Mouse (Mus musculus): Measurements from ENCODE around the gene 4930470P17Rik. TPM values are rescaled to one million over a fixed set of nuclear protein-coding genes. Genes with fewer than 3 reads are reported as not detected.

Gene 4930470P17Rik
- total RNA-seq, 2 experiments from 2014 or later = not detected

DNA sequence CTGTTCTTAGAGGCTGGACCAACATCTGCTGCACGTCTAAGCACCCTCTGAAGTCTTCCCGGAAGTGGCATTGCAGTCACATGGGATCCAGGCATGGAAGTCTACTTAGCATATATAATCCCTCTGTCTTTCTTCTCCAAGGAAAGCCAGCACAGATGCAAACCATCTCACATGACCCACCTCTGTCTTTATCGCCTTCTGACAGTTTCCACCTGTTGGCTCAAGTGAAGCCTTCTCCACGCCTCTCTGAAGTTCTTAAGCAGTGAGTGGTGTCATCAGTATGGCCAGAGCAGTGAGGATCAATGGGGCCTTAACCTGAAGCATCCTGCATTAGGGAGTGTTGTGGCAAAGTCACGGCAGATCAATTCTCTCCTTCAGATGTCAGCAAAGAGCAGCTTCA lies 23.2 kb downstream of the 4930470P17Rik start:
- no peak for DNase-seq

DNA sequence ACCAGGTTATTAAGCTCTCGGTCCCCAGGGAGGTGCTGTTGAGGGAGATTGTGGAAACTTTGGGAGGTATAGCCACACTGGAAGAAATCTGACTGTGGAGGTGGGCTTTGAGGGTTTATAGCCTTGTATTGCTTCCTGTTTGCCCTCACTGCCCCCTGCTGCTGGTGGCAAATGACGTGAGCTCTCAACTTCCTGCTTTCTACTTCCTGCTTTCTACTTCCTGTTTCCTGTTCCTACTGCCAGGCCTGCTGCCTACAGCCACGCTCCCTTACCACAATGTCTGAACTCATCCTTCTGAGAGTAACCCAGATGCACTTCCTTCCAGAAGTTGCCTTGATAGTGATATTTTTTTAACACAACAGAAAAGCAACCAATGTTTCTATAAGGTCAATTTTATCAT lies 24.3 kb downstream of the 4930470P17Rik start:
- DNase-seq = no peak

DNA sequence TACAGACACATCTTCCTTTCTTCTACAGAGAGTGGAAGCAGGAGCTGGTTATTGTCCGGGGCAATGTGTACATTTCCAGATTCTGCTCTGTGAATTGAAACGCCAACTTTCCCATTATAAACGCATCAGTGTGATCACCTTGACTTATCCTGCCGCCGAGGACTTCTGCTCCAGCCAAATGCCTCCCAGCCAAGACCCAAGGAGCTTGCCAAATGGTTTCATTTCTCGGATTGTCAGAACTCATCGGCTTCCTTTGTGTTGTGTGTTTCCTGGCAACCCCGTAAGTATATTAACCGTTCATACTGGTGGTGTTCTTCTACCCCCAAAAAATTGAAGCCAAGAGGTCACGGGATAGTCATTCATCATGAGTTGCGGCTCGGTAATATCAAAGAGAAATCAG lies 25.7 kb downstream of the 4930470P17Rik start:
- no peak for DNase-seq

DNA sequence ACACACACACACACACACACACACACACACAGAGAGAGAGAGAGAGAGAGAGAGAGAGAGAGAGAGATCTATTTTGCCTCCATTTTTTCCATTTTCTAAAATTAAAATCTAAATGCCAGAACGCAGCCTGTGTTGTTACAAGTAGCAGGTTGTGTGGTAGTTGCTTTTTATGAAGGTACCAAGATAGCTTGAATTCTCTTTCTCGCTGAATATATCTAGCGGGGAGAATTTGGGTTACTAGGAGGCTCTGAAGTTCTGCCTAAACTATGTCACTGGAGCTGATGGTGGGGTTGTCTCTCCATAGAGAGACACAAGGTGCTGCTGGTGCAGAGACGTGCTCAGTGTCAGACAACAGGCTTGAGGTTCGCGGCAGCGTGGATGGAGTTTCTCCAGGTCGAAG lies 36.8 kb downstream of the 4930470P17Rik start:
- no peak for DNase-seq

DNA sequence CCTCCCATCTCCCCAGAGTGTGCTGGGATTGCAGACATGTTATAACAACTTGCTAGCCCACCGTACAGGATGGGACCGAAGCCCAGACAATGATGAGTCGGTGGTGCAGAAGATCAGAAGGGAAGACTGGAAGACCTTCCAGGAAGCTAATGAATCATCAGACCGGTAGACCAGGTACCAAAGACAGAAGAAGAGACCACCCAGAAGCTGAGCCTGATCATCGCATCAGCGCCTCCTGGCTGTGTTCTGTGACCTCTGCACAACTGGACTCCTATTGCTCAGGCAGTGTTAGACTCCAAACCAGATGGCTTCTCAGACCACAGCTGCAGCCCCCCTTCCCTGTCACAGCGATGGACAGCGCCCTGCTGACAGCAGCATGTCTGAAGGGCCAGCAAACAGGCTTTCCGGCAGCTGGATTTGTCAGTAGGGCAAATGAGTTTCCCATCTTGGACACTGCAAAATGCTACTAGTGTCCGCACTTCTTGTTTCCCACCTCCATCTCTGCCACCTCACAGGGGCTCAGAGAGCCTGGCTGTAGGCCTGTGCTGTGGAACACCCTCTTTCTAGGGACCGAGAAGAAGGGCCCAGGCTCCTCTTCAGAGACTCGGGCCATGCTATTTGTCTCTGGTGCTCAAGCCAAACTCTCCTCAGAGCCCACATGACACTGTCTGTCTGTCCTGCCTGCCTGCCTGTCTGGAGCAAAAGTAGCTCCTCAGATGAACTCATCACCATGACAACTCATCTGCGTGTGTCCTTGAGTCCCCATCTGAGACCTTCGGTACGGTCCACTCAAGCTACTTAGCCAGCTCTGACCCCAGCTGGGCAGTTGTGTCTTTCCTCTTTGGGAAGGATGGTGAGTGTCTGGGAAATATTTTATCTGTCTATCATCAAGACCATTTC lies 37.6 kb downstream of the 4930470P17Rik start:
- no peak for DNase-seq

DNA sequence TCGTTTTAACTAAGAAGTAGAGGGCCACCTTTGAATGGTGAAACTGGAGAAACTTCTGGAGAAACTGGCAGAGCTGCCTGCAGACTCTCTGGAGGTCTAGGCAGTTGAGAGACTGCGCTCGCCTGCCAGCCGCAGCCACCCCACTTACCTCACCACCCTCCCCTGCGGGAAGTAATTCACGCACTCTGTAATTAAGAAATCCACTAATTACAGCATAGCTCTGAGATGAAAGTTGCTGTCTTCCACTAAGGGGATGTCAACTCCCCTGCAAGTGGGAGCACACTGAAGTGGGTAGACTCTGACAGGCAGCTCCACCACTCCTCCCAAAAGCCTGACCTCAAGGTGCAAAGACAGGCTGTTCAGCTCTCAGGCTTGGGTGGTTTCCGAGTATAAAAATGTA lies 49.7 kb downstream of the 4930470P17Rik start:
- DNase-seq = no peak

DNA sequence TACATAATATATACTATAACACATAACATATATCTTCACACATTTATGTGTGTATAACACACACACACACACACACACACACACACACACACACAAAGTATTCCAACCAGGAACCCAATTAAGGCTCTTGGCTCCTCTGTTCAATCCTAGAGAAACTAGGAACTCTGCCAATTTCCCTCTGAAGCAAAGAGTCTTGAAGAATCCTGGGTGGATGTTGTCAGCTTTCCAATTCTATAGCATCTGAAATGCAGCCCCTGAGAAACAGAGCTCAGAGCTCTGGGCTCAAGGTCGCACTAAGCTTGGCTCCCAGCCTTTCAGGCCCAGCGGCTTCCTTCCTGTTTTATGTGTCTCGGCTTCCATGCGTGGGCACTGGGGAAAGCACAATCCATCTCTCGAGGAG lies 51.6 kb downstream of the 4930470P17Rik start:
- DNase-seq = peak; percentile 12

DNA sequence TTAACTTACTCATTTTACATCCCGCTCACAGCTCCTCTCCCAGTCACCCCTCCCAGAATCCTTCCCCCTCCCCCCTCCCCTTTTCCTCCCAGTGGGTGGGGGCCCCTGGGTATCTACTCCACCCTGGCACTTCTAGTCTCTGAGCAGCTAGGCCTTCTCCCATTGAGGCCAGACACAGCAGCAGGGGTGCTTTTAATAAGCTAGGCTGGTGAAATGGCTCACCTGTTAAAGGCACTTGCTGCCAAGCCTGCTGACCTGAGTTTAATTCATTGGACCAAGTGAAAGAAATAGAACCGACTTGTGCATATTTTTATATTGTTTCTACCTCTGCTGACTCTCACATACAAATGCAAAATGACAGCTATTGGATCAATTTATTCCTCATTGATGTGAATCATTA lies 52.7 kb downstream of the 4930470P17Rik start:
- no peak for DNase-seq

DNA sequence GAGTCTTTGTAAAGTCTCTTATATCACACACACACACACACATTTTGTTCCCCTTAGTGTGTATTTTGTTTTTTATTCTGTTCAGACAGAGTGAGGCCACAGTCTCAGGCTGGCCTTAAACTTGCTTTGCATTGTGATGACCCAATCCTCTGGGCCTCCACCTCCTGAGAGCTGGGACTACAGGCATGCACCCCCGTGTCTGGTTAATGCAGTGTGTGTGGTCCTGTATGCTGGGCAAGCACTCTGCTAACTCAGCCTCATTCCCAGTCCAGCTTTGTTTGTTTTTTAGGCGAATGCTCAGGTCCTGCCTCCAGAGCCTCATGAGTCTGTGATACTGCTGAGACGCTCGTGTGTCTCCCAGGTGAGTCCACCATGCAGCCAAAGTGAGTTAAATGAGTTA lies 53.8 kb downstream of the 4930470P17Rik start:
- no peak for DNase-seq

DNA sequence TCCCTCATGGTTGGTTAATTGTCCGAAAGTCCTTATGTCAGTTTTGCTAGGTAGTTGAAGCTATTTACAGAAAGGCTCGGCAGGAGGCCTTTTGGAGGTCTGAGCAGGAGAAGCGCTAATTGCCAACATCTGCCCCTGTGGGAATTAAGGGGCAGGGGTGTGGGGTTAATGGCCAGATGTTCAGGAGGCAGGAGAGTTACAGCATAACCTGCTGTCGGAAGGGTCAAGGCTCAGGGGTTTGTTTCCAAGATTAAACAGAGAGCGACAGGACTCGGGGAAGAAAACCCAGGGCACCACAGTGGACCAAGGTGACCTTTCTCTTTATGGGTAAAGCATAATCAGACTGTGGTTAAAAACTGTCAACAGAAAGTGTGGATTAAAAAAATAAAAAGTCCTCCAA lies 54.3 kb downstream of the 4930470P17Rik start:
- DNase-seq = no peak

DNA sequence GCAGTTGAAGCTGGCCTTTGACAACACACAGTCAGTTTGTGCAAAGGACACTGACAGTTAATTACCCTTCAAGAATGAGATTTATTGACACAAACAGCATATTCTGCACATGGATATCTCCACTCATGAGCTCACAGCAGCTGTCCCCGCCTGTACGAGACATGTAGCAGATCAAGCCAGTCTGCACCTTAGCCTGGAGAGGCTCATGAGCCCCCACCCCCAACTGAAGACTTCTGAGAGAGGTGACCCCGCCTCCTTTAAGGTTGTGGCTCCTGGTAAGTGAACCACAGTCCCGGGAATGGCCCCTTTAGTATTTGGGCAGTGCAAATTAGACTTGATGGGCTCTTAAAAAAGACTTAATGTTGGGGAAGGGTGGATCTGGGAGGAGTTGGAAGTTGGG lies 56.1 kb downstream of the 4930470P17Rik start:
- no peak for DNase-seq

DNA sequence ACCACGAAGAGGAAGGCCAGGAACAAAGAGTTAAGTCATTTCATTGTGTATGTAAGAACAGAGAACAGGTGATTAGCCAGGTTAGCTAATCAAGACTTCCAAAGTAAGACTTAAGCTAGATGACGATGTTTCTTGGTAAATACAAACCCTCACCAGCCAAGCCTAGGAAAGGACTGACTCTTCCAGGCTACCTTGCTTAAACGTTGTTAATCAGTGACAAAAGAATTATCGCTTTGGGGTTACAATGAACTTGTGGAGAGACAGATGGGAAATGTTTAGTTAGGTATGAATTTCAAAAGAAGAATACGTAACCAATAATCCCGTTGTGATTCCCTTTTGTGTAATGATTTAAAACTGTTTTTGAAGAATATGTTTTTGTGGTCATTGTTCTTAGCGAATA lies 56.9 kb downstream of the 4930470P17Rik start:
- DNase-seq = no peak

DNA sequence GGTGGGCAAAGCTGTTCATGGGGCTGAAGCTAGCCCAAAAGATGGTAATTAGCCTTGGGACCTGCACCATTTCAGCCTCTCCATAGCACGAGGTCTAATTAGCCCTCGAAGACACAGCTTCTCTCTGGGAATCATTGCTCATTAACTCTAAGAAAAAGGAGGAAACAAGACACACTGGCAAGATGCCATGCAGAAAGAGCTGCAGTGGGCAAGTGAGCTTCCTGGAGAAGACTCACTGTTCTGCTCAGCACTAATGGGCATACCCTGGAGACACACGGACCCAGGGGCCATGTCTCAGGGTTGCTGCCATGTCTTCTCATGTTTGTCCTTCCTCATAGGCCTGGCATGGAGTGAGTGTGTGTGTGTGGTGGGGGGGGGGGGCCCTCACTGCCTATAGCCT lies 57.7 kb downstream of the 4930470P17Rik start:
- DNase-seq = no peak

DNA sequence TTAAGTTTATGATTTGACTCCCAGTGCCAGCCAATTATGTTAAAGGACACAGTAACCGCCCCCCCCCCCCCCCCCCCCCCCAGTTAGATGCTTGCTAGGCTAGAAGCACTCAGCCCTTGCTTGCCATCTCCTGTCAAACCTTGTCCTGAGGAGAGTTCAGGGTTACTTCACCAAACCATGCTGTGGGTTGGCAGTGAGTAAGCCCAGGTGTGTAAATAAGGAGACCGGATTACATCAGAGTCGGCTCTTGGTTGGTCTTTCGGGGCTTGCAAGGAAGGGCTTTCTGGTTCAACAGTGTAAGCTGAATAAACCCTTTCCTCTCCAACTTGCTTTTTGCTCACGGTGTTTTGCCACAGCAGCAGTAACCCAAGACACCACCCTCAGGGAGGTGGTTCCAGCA lies 58.2 kb downstream of the 4930470P17Rik start:
- DNase-seq = no peak

DNA sequence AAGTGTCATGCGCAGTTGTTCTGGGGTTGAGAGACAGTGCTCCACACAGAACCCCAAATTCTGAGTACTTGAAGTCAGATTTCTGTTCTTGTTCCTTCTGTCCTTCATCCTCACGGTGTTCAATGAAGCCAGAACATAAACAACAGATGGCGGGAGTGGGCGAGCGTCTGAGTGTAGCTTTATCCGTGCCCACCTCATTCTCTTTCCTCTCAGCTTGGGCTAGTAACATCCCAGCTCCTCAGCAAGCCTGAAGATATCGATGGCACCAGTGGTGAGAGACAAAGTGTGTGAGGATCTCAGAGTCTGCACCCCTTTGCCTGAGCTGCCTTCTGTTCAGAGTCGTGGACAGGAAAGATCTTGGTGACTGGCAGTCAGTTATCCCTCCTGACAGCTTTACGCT lies 62.6 kb downstream of the 4930470P17Rik start:
- DNase-seq = no peak

DNA sequence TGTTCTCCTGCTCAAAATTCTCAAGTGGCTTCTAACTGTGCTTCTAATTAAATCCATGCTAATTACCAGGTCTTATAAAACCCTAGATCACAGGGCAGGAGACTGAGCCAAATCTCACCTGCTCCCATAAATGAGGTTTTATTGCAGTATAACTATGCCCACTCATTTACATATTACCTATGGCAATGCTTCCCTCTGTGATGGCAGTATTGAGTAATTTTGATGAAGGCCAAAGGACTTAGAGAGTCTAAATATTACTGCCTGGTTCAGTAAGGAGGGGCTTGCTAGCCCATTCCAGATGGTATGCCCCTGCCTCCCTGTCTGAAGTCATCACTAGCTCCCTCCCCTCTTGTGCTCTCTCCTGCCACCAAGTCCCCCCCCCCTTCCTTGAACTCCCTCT lies 66.0 kb downstream of the 4930470P17Rik start:
- no peak for DNase-seq

DNA sequence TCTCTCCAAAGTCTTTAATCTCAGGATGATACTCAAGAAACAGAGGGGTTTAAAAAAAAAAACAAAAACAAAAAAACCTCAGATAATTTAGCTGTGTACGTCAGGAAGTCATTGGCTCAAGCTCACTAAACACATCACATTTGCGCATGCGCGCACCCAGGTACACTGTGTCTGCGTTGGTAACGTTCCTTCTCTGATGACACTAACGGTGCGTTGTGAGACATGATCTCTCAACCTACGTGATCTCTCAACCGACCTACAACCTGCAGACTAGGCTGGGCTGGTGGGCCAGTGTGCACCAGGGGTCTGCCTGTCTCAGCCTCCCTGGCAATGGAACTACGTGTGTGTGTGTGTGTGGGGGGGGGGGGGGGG lies 67.0 kb downstream of the 4930470P17Rik start:
- DNase-seq = no peak

DNA sequence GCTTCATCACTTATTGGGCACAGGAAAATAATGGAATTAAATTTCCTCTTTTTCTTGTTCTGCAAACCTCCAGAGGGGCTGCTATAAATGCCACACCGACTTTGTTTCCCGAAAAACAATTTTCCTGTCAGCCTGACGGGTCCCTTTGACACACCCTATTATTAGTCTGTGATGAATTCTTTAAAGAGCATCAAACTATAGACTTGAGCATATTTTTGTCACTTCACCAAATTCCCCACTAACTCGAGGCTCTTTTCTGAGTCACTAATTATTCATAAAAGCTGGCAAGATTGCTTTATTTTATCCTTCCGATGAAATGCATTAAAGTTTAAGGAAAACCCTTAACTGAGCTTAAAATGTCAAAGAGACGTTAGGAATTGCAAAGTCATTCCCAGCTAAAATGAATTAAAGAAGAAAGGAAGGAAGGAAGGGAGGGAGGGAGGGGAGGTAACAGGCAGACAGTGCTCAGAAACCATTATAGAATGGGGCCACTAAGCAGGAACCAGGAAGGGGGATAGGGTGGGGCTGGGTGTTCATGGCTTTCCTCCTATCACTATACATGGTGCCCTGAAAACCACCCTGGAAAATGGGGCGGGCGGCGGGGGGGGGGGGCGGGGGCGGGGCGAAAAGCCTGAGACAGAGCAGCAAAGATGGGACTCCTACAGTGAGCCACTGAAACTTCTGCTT lies 67.6 kb downstream of the 4930470P17Rik start:
- no peak for DNase-seq

DNA sequence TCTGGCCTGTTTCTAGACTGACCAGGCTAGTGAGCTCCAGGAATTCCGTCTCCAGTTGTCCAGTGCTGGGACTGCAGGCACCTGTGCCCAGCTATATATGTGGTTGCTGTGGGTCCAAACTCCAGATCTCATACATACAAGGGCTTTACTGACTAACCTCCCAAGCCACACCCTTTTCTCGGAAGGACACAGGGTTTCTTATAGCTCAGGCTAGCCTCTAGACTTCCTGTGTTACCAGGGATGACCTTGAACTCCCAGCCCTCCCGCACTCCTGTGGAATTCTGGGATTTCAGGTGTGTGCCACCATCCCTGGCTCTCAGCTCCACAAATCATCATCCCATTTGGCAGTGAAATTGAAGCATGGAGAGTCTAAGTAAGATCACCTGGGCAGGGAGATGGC lies 71.6 kb downstream of the 4930470P17Rik start:
- DNase-seq = no peak

DNA sequence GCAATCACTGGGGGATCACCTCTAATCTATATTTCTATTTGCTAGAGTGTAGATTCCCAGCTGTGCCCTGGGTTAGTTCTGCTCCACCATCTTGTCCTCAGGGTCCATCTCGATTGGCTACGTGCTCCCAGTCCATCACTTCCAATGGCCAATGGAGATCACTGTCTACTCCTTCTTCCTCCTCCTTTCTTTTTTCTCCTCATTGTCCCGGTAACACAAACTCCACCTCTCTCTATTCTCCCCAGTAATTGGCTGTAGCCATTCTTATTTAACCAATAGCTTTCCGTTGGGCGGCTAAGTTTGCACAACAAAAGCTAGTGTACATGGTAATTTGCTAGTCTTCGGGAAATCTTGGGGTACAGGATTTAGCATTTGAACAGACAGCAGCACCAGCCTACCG lies 72.1 kb downstream of the 4930470P17Rik start:
- DNase-seq = no peak
